Mouse (Mus musculus) megakaryocyte, embryonic 14.5 days (primary cell): ENCODE measurements around the gene Dnajc12.

ENCODE experiments used
- FLI1 ChIP-seq: IDR thresholded peaks from 2 replicates; pipeline ENCODE4 v1.6.1; 2012; ENCODE audit warnings: low read length, inconsistent platforms, mixed read lengths
- GATA1 ChIP-seq: IDR thresholded peaks from 3 replicates; pipeline ENCODE4 v1.6.1; 2012; ENCODE audit warnings: mixed read lengths, low read length, inconsistent platforms, borderline replicate concordance

- no peak for TF ChIP-seq GATA1
- TF ChIP-seq FLI1, result no peak
Measured at GRCm38 (mm10) chr10:63457292-63458128, 75.3 kb downstream of the Dnajc12 start.
